ENCODE assay signal across 16 mouse cellular contexts in genomic region chr5:112018925-112019324, GRCm38 (mm10).
DNase-seq lines count a peak whose midpoint lies in the region; ATAC-seq and TF ChIP-seq lines count a peak whose summit lies in the region.
"Had no signal": no experiment of that assay in that cellular context is flagged by ENCODE, and none has a peak within 500 bp of the region (broad histone marks: within the 10 kb centered on the region; RNA-seq: fewer than 3 reads in every experiment).

No protein-coding gene starts in this region.

- peak; percentile 76 to 79 for DNase-seq in cerebellum, postnatal 10 days
- no peak for DNase-seq in cerebellum, adult 11-12 months
- peak; percentile 98 for DNase-seq in heart, adult 11 months
- no peak for DNase-seq in heart, embryonic 10.5 days (ENCODE audit: low spot score)
- DNase-seq in midbrain, postnatal 0 days (ENCODE audit: low spot score), result peak; percentile 47
- DNase-seq in midbrain, embryonic 10.5 days (ENCODE audit: low spot score), result no peak
- no peak for DNase-seq in adrenal gland, adult 2 months
- DNase-seq in kidney, postnatal 10 days, result no peak
- DNase-seq: adrenal gland, postnatal 10 days; kidney, adult 11 months; kidney, postnatal 36 days; liver, postnatal 0 days; retina, postnatal 1 day; thymus, postnatal 4 days had no signal

- no peaks in the 10 kb centered on the region for H3K4me1 ChIP-seq in heart, embryonic 10.5 days
- no peaks in the 10 kb centered on the region for H3K4me1 ChIP-seq in midbrain, postnatal 0 days (ENCODE audit: insufficient read depth, low read length)
- no peaks in the 10 kb centered on the region for H3K4me1 ChIP-seq in midbrain, embryonic 10.5 days
- H3K4me1 ChIP-seq: neural tube, embryonic 15.5 days had no signal

- no peaks in the 10 kb centered on the region for H3K36me3 ChIP-seq in heart, embryonic 10.5 days
- no peaks in the 10 kb centered on the region for H3K36me3 ChIP-seq in midbrain, postnatal 0 days (ENCODE audit: insufficient read depth, low read length)
- H3K36me3 ChIP-seq in midbrain, embryonic 10.5 days, result no peaks in the 10 kb centered on the region
- H3K36me3 ChIP-seq: neural tube, embryonic 15.5 days had no signal

- H3K4me2 ChIP-seq in midbrain, postnatal 0 days (ENCODE audit: low read depth, low read length, poor library complexity, severe bottlenecking), result no peak overlapping the region
- H3K4me2 ChIP-seq: neural tube, embryonic 15.5 days had no signal

- peaks cover 10% of the 10 kb centered on the region; the same call in 1 of the 2 replicates for H3K27me3 ChIP-seq in heart, embryonic 10.5 days (ENCODE audit: insufficient read depth, poor library complexity, severe bottlenecking)
- no peaks in the 10 kb centered on the region for H3K27me3 ChIP-seq in midbrain, postnatal 0 days (ENCODE audit: insufficient read depth, low read length)
- H3K27me3 ChIP-seq in midbrain, embryonic 10.5 days (ENCODE audit: low read depth, poor library complexity, severe bottlenecking), result no peaks in the 10 kb centered on the region

- H3K4me3 ChIP-seq in heart, embryonic 10.5 days, result no peak overlapping the region
- no peak overlapping the region for H3K4me3 ChIP-seq in midbrain, postnatal 0 days (ENCODE audit: low read depth, low read length)
- no peak overlapping the region for H3K4me3 ChIP-seq in midbrain, embryonic 10.5 days
- H3K4me3 ChIP-seq: erythroblast, embryonic 14.5 days; neural tube, embryonic 15.5 days had no signal

- no peak for ATAC-seq in midbrain, postnatal 0 days (ENCODE audit: low FRiP score)
- ATAC-seq: liver, postnatal 0 days had no signal

- no peak overlapping the region for H3K9ac ChIP-seq in midbrain, postnatal 0 days (replicated peaks; ENCODE audit: low read length, poor library complexity, severe bottlenecking)
- H3K9ac ChIP-seq: liver, postnatal 0 days; neural tube, embryonic 15.5 days had no signal

- TF ChIP-seq CTCF in midbrain, postnatal 0 days (IDR thresholded peaks at IDR 0.05), result no peak

- WGBS in heart, embryonic 10.5 days, result 74% methylated on average over 7 of the region's 7 CpGs
- WGBS in midbrain, postnatal 0 days, result 55% methylated on average over 7 of the region's 7 CpGs
- WGBS in midbrain, embryonic 10.5 days, result 81% methylated on average over 7 of the region's 7 CpGs

- H3K27ac ChIP-seq in heart, embryonic 10.5 days, result no peak overlapping the region
- H3K27ac ChIP-seq in midbrain, postnatal 0 days (ENCODE audit: low read depth, low read length), result no peak overlapping the region
- no peak overlapping the region for H3K27ac ChIP-seq in midbrain, embryonic 10.5 days (replicated peaks)
- H3K27ac ChIP-seq: neural tube, embryonic 15.5 days had no signal

- H3K9me3 ChIP-seq in heart, embryonic 10.5 days, result no peaks in the 10 kb centered on the region; the same call in 1 of the 2 replicates
- no peaks in the 10 kb centered on the region for H3K9me3 ChIP-seq in midbrain, postnatal 0 days (ENCODE audit: low read length)
- peaks cover 9% of the 10 kb centered on the region; the same call in 1 of the 2 replicates for H3K9me3 ChIP-seq in midbrain, embryonic 10.5 days (replicated peaks)
- H3K9me3 ChIP-seq: neural tube, embryonic 15.5 days had no signal

Comparison
In these comparisons a context has a peak if more than half of its experiments do, and no peak if none do; other contexts are left out.
1. DNase-seq: peak in cerebellum, postnatal 10 days (2 of 2), heart, adult 11 months (single experiment) and midbrain, postnatal 0 days (single experiment); none in cerebellum, adult 11-12 months (single experiment), heart, embryonic 10.5 days (single experiment), midbrain, embryonic 10.5 days (single experiment), adrenal gland, adult 2 months (single experiment) and kidney, postnatal 10 days (single experiment).